Mouse (Mus musculus) embryonic stem cell, embryonic (primary cell): ENCODE results near the gene Lgi4.

ENCODE experiments used
- CTCF ChIA-PET, 4 experiments: fragments of 300-600 bp in 2 of 4; fragments of 350-600 bp in 2 of 4; sonication (Branson Sonifier 250); formaldehyde crosslinking; loops; one replicate each; lab custom pipeline; 2022; ENCODE audit warnings: inconsistent platforms in 2 of 4; lab: Charles Lee
- POLR2A ChIA-PET, 4 experiments: fragments of 300-600 bp in 2 of 4; fragments of 350-600 bp in 2 of 4; sonication (Branson Sonifier 250); formaldehyde crosslinking; loops; one replicate each; lab custom pipeline; 2022; ENCODE audit warnings: antibody characterized with exemption in 4 of 4, inconsistent platforms in 1 of 4; lab: Charles Lee

Gene Lgi4

DNA sequence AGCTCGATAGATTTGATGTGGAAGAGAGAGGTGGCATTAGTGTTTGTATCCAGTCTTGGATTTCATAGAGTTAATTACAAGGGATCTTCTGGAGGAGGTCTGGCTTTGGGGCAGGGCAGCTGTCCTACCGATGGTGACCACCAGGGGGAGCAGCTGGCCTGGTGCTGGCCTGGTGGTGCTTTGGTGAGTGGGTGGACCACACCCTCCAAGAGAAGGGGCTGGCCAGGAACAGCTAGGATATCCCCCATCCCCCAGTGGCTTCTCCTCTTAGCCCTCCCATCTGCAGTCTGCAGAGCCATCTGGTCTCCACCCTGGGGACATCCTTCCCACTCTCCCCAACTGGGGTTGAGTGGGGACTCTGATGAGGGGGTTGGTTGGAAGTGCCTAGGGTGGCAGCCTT lies at the start of gene Lgi4:
Gene Lgi4, plus strand, starts transcription at position 235 of the 400 bp plus-strand sequence.
- ChIA-PET POLR2A (interaction anchor here in 3 of 4 experiments (0.7 to 1.4 kb wide), 3 partner anchors 19 to 73 kb away, joined by 3 to 4 read pairs (median 3); no protein-coding TSS in a partner anchor), CTCF (interaction anchor here (0.7 to 5.3 kb wide), 28 partner anchors 8 to 253 kb away, joined by 3 to 38 read pairs (median 5); partner anchors contain the start of genes Fxyd3 (in 1 of the 4) and Gramd1a (in 1 of the 4))

DNA sequence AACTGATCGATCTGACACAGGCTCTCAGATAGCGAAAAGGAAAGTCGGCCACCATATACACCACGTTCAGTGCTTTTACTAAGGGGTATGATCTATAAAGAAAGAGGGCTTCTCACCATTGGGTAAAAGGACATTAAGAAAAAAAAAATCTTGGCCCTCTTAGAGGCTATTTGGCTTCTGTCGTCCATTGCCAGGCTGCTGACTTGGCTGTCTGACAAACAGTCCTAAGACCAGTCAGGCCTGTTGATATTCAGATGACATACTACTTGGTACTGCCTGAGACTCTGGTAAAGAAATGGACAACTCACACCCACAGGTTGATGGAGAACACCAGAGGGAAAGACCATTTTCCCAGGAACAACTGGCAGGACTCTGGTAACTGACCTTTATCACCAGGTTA lies 46.2 kb upstream of the Lgi4 start:
- ChIA-PET CTCF (no interaction called here), POLR2A (no interaction called here)

DNA sequence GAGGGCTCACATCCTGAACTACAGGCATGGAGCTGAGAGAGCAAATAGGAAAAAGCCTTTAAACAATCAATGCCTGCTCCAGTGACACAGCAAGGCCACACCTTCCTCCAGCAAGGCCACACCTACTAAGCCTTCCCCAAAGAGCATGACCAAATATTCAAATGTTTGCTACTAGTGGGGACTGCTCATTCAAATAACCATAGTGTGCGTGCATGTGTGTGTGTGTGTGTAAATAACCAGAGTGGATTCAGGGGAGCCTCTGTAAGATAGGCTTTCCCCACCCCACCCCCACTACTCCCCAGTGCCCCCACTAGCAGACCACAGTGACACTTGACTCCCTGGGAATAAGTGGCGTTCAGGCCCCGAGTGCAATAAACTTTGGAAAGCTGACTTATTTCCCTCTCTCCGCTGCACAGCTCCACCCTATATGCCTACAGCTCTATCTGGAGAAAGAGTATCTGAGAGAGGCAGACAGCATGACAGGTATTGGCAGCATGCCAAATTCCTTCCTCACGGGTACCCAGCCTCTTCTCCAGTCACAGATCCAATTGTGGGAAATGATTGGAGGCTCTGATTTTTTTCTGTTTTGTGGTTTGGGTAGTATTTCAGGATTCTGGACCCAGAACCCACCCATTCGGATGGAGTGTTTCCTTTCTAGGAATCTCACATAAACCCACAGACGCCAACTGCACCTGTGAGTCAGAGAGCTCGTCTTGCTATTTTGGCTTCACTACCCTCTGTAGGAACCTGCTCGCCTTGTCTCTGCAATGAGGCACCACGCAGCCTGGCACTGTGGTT lies 41.8 kb upstream of the Lgi4 start:
- ChIA-PET POLR2A (no interaction called here), CTCF (interaction anchor here in 3 of 4 experiments (0.6 to 1.0 kb wide), 4 partner anchors 25 to 251 kb away, joined by 3 to 8 read pairs (median 4); partner anchors contain the start of gene Fxyd5 (in 1 of the 3))

GRCm38 (mm10) chr7:31028609-31029008 lies 30.5 kb upstream of the Lgi4 start:
- POLR2A ChIA-PET: interaction anchor here in 2 of 4 experiments (0.6 to 1.0 kb wide), 2 partner anchors 9 to 40 kb away, joined by 3 to 4 read pairs; no protein-coding TSS in a partner anchor
- CTCF ChIA-PET: interaction anchor here in 2 of 4 experiments (0.6 to 1.0 kb wide), 3 partner anchors 9 to 360 kb away, joined by 3 to 5 read pairs (median 4); no protein-coding TSS in a partner anchor

DNA sequence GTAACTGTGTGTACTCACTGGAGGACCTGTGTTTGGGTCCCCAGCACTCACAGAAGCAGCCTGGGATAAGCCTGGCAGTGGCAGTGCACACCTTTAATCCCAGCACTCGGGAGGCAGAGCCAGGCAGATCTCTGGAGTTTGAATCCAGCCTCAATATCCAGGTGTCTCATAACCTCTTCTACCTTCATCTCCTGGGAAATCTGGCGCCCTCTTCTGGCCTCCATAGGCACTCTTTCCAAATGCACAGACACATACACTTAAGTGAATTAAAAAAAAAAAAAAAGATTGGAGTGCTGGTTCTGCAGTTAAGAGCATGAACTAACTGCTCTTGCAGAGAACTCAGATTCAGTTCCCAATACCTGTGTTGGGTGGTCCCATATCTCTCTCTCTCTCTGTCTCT lies 28.4 kb upstream of the Lgi4 start:
- ChIA-PET POLR2A (no interaction called here), CTCF (interaction anchor here in 1 of 4 experiments (0.5 kb wide), 1 partner anchor 22 kb away, joined by 4 read pairs; no protein-coding TSS in a partner anchor)

GRCm38 (mm10) chr7:31031731-31032130 lies 27.4 kb upstream of the Lgi4 start:
- CTCF ChIA-PET: interaction anchor here in 1 of 4 experiments (1.0 to 1.2 kb wide), 2 partner anchors 66 to 145 kb away, joined by 3 to 5 read pairs; no protein-coding TSS in a partner anchor
- POLR2A ChIA-PET: no interaction called here

DNA sequence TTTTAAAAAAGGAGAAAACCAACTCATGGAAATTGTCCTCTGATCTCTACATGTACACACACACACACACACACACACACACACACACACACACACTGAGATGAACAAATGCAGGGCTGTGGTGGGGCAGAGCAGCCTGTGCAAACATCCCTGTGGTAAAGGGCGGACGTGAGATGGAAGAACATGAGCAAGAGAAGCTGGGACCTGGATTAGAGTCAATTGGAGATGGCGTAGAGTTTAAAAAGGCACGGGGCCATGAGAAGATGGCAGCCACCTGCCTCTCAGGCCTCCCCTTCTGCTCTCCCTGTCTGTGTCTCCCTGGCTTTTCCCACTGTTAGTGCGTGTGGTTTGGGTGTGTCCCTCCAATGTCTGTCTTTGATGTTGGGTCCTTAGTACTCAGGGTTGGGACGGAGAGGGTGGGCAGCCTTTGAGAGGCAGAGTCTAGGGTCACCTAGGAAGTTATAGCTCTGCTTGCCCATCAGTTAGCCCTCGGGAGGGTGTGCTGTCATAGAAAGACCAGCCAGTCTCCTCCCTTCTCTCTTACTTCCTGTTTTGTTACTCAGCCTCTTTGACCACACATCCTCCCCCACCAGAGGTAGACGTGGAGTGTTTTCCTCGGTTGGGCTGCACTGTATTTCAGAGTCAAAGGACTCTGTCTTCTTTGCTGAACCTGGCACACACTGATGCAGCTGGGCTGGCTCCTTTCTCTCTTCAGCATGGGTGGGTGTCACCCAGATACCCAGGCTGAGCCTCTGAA lies 25.6 kb upstream of the Lgi4 start:
- ChIA-PET POLR2A (interaction anchor here in 2 of 4 experiments (0.7 to 1.0 kb wide), 2 partner anchors 9 to 246 kb away, joined by 3 read pairs; partner anchors contain the start of genes Fxyd5 (in 1 of the 2) and Krtdap (in 1 of the 2)), CTCF (interaction anchor here (0.5 to 1.8 kb wide), 6 partner anchors 12 to 558 kb away, joined by 3 to 5 read pairs (median 4); no protein-coding TSS in a partner anchor)

DNA sequence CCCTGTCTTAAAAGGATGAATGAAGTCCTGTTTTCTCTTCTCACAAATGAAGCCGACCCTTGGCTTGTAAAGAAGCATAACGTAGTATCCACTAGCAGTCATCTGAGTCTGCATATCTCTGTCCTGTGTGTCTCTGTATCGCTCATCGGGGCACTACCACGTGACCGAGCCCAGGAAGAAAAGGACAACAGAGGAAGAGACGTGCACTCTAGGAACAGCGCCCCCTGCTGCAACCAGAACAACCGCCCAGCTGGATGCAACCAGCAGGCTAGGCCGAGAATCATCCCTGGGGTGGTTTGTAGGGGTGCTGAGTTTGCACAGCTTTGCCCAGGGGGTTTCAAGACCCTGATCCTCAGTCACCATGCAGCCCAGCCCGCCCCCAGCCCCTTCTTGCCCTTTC lies 24.4 kb upstream of the Lgi4 start:
- ChIA-PET POLR2A (interaction anchor here in 1 of 4 experiments (0.6 kb wide), 1 partner anchor 78 kb away, joined by 3 read pairs; no protein-coding TSS in a partner anchor), CTCF (interaction anchor here (0.6 to 1.8 kb wide), 6 partner anchors 13 to 519 kb away, joined by 3 to 5 read pairs (median 3); no protein-coding TSS in a partner anchor)

GRCm38 (mm10) chr7:31035291-31035690 lies 23.9 kb upstream of the Lgi4 start:
- ChIA-PET POLR2A (no interaction called here), CTCF (interaction anchor here in 3 of 4 experiments (0.6 to 1.8 kb wide), 5 partner anchors 13 to 520 kb away, joined by 3 to 5 read pairs (median 3); no protein-coding TSS in a partner anchor)

GRCm38 (mm10) chr7:31036917-31037316 lies 22.2 kb upstream of the Lgi4 start:
- POLR2A ChIA-PET: interaction anchor here in 2 of 4 experiments (0.6 to 1.8 kb wide), 14 partner anchors 10 to 757 kb away, joined by 3 to 5 read pairs (median 4); partner anchors contain the start of genes Ffar1 (in 1 of the 2), Thap8 (in 1 of the 2), Usf2 (in 1 of the 2) and Wdr62 (in 1 of the 2)
- CTCF ChIA-PET: interaction anchor here in 2 of 4 experiments (0.6 to 1.4 kb wide), 9 partner anchors 8 to 231 kb away, joined by 3 to 8 read pairs (median 5); partner anchors contain the start of genes Gramd1a (in 1 of the 2) and Lgi4 (in 1 of the 2)

- CTCF ChIA-PET: interaction anchor here in 2 of 4 experiments (0.6 to 1.4 kb wide), 5 partner anchors 9 to 232 kb away, joined by 4 to 8 read pairs (median 5); partner anchors contain the start of gene Lgi4 (in 1 of the 2)
- POLR2A ChIA-PET: interaction anchor here in 3 of 4 experiments (0.6 to 1.8 kb wide), 9 partner anchors 9 to 306 kb away, joined by 3 to 5 read pairs (median 4); partner anchors contain the start of gene Ffar1 (in 1 of the 3)
Measured at GRCm38 (mm10) chr7:31037675-31038074, 21.5 kb upstream of the Lgi4 start.

DNA sequence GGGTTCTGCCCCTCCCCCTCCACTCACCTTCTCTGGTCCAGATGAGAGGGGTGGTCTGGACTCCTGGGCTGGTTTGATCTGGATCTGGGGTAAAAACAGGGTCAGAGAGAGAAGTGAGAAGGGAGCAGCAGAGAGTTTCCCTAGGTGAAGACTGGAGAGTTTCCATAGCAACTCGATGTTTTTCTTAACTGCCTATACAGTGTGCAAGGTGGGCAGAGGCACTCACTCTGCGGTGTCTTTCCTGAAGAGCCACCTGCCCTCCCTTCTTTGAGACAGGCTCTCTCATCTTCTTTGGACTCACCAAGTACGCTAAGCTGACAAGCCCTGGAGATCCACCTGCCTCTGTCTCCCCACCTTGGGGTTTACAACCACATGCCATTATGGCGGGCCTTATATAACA lies 20.1 kb upstream of the Lgi4 start:
- ChIA-PET POLR2A (interaction anchor here in 1 of 4 experiments (1.0 kb wide), 1 partner anchor 253 kb away, joined by 3 read pairs; no protein-coding TSS in a partner anchor), CTCF (interaction anchor here in 1 of 4 experiments (0.8 kb wide), 1 partner anchor 135 kb away, joined by 3 read pairs; no protein-coding TSS in a partner anchor)

DNA sequence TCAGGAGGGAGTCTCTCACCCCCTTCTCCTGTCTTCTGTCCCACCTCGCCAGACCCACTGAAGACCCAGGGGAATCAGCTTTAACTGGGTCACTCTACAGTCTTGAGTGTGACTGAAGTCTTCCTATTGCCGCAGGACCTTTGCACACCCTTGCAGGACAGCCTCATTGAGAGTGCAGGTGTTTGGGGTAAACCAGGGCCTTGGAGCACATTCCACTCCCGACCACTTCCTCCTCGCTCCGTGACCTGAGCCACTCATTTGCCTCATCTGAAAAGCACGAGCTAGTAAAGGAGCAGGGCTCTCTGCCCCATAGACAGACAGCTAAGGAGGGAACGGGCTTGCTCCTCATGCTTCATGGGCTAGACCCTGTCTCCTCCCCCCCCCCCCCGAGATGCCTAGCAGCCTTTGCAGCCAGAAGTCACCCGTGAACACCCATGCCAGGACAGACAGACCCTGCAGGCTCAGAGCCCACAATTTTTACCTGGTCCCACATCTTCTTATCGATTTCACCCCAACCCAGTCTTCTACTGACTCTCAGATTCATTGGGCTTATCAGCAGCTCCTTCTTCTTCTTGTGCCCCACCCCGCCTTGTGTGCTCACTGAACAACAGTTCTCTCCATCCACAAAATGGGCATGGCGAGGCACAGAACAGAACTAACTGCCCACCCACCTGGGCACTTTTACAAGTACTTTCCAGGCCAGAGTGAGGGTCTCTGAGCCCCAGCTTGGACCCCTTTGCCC lies 18.7 kb upstream of the Lgi4 start:
- POLR2A ChIA-PET: interaction anchor here in 2 of 4 experiments (0.6 to 0.9 kb wide), 2 partner anchors 13 to 86 kb away, joined by 3 to 6 read pairs; no protein-coding TSS in a partner anchor
- CTCF ChIA-PET: interaction anchor here in 2 of 4 experiments (1.2 to 2.0 kb wide), 3 partner anchors 12 to 64 kb away, joined by 3 to 7 read pairs (median 4); no protein-coding TSS in a partner anchor

GRCm38 (mm10) chr7:31041023-31041407 lies 18.1 kb upstream of the Lgi4 start:
- ChIA-PET POLR2A (interaction anchor here in 2 of 4 experiments (0.7 to 1.5 kb wide), 5 partner anchors 12 to 254 kb away, joined by 3 to 5 read pairs (median 3); partner anchors contain the start of gene Gramd1a (in 1 of the 2)), CTCF (interaction anchor here in 3 of 4 experiments (0.5 to 2.0 kb wide), 7 partner anchors 10 to 263 kb away, joined by 3 to 7 read pairs (median 5); no protein-coding TSS in a partner anchor)

DNA sequence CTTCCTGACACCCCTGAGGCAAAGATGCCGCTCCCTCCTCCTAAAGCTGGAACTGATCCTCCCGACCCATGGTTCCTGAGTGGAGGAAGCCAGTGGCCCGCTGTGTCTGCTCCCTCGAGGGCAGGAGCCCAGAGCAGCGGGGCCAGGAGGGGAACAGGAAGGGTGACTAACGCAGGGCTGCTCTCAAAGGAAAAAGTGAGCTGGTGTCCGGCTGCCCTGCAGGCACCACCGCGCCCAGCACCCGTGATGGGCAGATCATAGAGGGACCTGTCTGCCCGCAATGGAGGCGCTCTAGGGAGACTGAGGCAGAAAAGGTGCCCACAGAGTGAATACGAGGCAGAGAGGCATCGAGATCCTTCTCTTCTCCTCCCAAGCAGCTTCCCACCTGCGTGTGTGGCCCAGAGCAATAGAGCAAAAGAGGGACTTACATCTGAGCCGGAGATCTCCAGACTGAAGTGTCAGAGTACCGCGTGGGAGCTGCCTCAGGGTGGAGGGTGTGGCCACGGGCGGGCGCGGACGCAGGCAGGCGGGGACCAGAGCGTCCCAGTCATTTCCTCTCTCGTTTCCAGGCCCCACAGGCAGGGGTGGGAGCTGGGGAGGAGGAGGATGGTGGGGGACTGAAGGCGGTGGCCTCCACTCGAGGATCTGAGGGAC lies 17.4 kb upstream of the Lgi4 start:
- POLR2A ChIA-PET: interaction anchor here in 3 of 4 experiments (0.7 to 1.5 kb wide), 7 partner anchors 9 to 596 kb away, joined by 3 to 5 read pairs (median 3); partner anchors contain the start of gene Gramd1a (in 1 of the 3)
- CTCF ChIA-PET: interaction anchor here (0.5 to 2.0 kb wide), 15 partner anchors 9 to 951 kb away, joined by 3 to 12 read pairs (median 4); no protein-coding TSS in a partner anchor

- ChIA-PET POLR2A (interaction anchor here in 2 of 4 experiments (1.1 to 1.5 kb wide), 2 partner anchors 9 to 11 kb away, joined by 3 to 5 read pairs; no protein-coding TSS in a partner anchor), CTCF (interaction anchor here (0.5 to 1.5 kb wide), 7 partner anchors 11 to 67 kb away, joined by 3 to 12 read pairs (median 4); no protein-coding TSS in a partner anchor)
Measured at GRCm38 (mm10) chr7:31042431-31042910, 16.7 kb upstream of the Lgi4 start, which contains the start of gene Fxyd5. TSS of gene Fxyd5 (minus strand) at chr7:31042481.
